In genomic region chr13:60508054-60508453, GRCm38 (mm10) we compare ENCODE assay signal across 13 mouse cellular contexts.
DNase-seq lines count a peak whose midpoint lies in the region; ATAC-seq lines count a peak whose summit lies in the region.
"Had no signal": no experiment of that assay in that cellular context is flagged by ENCODE, and none has a peak within 500 bp of the region (broad histone marks: within the 10 kb centered on the region; RNA-seq: fewer than 3 reads in every experiment).

No protein-coding gene starts in this region.

- H3K27me3 ChIP-seq in kidney, embryonic 16.5 days (ENCODE audit: insufficient read depth, low read length) = no peaks in the 10 kb centered on the region
- H3K27me3 ChIP-seq in embryonic facial prominence, embryonic 10.5 days (replicated peaks; ENCODE audit: low read depth, poor library complexity, severe bottlenecking) = no peaks in the 10 kb centered on the region
- no peaks in the 10 kb centered on the region for H3K27me3 ChIP-seq in intestine, embryonic 15.5 days (replicated peaks)

- H3K4me2 ChIP-seq in kidney, embryonic 16.5 days (replicated peaks; ENCODE audit: low read depth, low read length) = no peak overlapping the region
- no peak overlapping the region for H3K4me2 ChIP-seq in intestine, embryonic 15.5 days (replicated peaks)
- H3K4me2 ChIP-seq: midbrain, embryonic 11.5 days had no signal

- no peaks in the 10 kb centered on the region for H3K4me1 ChIP-seq in kidney, embryonic 16.5 days (ENCODE audit: insufficient read depth, low read length)
- H3K4me1 ChIP-seq in embryonic facial prominence, embryonic 10.5 days = peaks cover 16% of the 10 kb centered on the region
- no peaks in the 10 kb centered on the region for H3K4me1 ChIP-seq in intestine, embryonic 15.5 days (replicated peaks)

- DNase-seq in kidney, adult 8-10 months = no peak
- DNase-seq in embryonic facial prominence, embryonic 10.5 days (ENCODE audit: low spot score) = peak; percentile 62
- peak; percentile 67 for DNase-seq in kidney, postnatal 14 days
- DNase-seq in lung, postnatal 4 days = peak; percentile 17 to 59
- DNase-seq in layer of hippocampus, postnatal 10 days (ENCODE audit: low spot score in 2 of 2) = no peak
- DNase-seq in thymus, postnatal 36 days = no peak
- DNase-seq: cerebellum, adult 9-10 months; thymus, postnatal 4 days had no signal

- H3K36me3 ChIP-seq in kidney, embryonic 16.5 days (ENCODE audit: insufficient read depth, low read length) = no peaks in the 10 kb centered on the region
- H3K36me3 ChIP-seq in embryonic facial prominence, embryonic 10.5 days (replicated peaks) = no peaks in the 10 kb centered on the region
- no peaks in the 10 kb centered on the region for H3K36me3 ChIP-seq in intestine, embryonic 15.5 days

- 43% methylated on average over 4 of the region's 4 CpGs for WGBS in kidney, embryonic 16.5 days
- 36% methylated on average over 4 of the region's 4 CpGs for WGBS in embryonic facial prominence, embryonic 10.5 days
- WGBS in intestine, embryonic 15.5 days = 46% methylated on average over 4 of the region's 4 CpGs

- H3K9ac ChIP-seq in kidney, embryonic 16.5 days (replicated peaks; ENCODE audit: low read length) = no peak overlapping the region
- H3K9ac ChIP-seq in intestine, embryonic 15.5 days = no peak overlapping the region

- H3K4me3 ChIP-seq in kidney, embryonic 16.5 days (ENCODE audit: low read length) = no peak overlapping the region
- no peak overlapping the region for H3K4me3 ChIP-seq in embryonic facial prominence, embryonic 10.5 days
- no peak overlapping the region for H3K4me3 ChIP-seq in intestine, embryonic 15.5 days (replicated peaks)

- ATAC-seq in kidney, embryonic 16.5 days (ENCODE audit: low FRiP score, low TSS enrichment) = no peak
- no peak for ATAC-seq in intestine, embryonic 15.5 days
- ATAC-seq: forebrain, embryonic 16.5 days; hindbrain, postnatal 0 days had no signal

- peak overlapping the region; percentile 8; the same call in 1 of the 2 replicates for H3K27ac ChIP-seq in kidney, embryonic 16.5 days (ENCODE audit: low read length)
- peak overlapping the region; percentile 63 for H3K27ac ChIP-seq in embryonic facial prominence, embryonic 10.5 days (replicated peaks)
- no peak overlapping the region for H3K27ac ChIP-seq in intestine, embryonic 15.5 days
- H3K27ac ChIP-seq: hindbrain, postnatal 0 days had no signal

- H3K9me3 ChIP-seq in kidney, embryonic 16.5 days (ENCODE audit: low read length) = 0 out of 2 replicates have a peak, but pooled peaks cover 2% of the 10 kb centered on the region
- no peaks in the 10 kb centered on the region; the same call in 1 of the 2 replicates for H3K9me3 ChIP-seq in embryonic facial prominence, embryonic 10.5 days
- H3K9me3 ChIP-seq in intestine, embryonic 15.5 days = no peaks in the 10 kb centered on the region

Comparison
In these comparisons a context has a peak if more than half of its experiments do, and no peak if none do; other contexts are left out.
1. DNase-seq: peak in embryonic facial prominence, embryonic 10.5 days (single experiment), kidney, postnatal 14 days (single experiment) and lung, postnatal 4 days (2 of 2); none in kidney, adult 8-10 months (0 of 2), layer of hippocampus, postnatal 10 days (0 of 2) and thymus, postnatal 36 days (0 of 2).